Mouse (Mus musculus) 3134 (cell line): Measurements from ENCODE around the gene Lpar1.

ENCODE experiments used
- DNase-seq: peaks from one replicate; pipeline ENCODE4 v3.0.0-alpha.2; 2011; ENCODE audit warnings: low spot score; ENCODE audit not compliant: insufficient read length; ENCODE audit errors: extremely low read depth

Lpar1 gene

DNA sequence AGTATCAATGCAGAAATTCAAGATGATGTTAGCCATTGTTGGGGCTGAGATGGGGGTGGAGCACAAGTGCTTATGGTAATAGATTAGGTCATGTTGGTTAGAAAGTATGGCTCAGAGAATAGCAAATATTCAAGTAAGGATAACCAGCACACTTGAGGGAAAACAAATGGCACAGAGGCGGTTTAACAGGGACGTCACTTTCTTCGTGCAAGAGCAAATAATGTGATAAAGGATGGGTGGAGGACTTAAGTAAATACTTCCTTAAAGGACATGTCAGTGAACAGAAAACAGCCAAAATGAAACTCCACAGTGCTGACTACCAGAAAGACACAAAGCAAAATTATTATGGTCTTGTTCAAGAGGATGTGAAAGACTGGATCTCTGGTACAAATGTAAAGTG, 42.1 kb downstream of the Lpar1 start:
- no peak for DNase-seq

DNA sequence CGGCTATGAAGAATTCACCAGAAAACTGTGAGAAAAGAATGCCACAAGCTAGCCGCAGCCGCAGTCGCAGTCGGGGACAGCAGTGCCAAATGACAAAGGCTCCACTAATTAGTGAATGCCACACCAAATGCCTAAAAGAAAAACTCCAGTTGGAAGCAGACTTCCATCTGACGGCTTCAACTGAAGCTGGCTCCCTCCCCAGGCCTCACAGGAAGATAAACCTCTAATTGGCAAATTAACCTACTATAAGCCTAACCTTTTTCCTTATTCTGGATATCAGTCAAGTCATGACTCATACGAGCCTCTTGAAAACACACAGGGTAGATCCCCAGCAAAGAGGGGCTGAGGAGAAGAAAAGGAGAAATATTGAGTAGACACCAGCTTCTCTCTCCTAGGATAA, 44.9 kb downstream of the Lpar1 start:
- DNase-seq = no peak

DNA sequence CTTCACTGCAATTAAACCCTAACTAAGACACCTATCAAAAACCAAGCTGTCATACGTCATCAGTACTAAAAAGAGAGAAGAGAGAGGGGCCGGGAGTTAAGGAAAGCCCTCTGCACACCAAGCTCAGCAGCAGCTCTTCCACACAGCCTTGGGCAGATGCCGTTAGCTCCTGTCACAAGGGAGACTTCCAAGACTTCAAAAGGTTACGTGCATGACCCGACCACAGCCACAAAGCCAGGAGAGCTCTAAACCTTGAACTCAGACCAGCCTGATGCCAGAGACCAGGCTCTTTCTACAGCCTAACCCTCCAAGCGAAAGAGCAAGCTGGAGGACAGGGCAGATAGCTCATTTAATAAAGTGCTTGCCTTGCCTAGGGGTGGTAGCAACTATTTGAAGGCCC, 46.2 kb downstream of the Lpar1 start:
- DNase-seq = no peak

DNA sequence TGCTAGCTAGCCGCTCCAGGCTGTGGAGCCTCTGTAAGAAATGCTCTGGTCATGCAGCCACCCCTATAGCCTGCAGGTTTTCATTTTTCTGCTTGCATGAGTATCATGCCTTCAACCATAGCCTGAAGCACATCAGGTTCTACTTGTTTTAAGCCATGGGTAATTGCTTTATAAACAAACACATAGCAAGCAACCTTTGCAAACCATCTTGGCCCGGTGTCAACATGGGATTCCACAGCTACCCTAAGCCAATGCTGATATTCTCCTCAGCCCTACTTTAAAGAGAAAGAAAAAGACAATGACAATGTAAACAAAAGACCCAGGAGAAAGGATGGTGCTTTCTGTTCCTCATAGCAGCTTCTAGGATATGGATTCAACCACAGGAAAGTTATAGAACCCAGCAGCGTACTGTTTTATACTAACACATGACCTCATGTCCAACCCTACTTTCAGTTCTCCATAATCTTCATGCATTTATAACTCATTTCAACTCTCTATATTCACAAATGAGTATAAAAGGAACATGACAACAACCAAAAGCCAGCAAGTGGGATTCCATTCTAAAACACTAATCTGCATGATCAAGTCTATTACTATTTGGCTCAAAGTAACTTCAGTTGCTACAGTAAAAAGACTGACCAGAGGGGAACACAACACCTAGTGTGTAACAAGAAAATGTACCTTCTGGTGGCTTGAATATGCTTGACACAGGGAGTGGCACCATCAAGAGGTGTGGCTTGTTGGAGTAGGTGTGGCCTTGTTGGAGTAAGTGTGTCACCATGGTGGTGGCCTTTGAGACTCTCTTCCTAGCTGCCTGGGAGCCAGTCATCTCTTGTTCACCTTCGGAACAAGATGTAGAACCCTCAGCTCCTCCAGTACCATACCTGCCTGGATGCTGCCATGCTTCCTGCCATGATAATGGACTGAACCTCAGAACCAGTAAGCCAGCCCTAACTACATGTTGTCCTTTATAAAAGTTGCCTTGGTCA, 46.9 kb downstream of the Lpar1 start:
- DNase-seq = no peak

DNA sequence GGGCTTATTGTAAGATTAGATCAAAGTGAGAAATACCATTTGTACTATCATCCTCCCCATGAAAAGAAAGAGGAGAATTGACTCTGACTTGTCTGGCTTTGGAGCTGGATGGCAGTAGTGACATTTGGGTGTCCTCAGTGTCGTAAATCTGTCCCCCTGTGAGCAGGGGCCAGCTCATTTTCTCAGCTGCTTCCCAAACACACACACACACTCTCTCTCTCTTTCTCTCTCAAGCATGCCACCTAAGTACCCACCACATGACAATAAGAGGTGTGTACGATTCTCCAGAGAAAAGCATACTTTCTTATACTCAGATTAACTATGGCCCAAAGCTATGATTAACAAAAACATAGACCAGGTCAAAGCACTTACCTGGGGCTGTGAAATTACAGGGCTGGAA, 49.4 kb downstream of the Lpar1 start:
- no peak for DNase-seq

DNA sequence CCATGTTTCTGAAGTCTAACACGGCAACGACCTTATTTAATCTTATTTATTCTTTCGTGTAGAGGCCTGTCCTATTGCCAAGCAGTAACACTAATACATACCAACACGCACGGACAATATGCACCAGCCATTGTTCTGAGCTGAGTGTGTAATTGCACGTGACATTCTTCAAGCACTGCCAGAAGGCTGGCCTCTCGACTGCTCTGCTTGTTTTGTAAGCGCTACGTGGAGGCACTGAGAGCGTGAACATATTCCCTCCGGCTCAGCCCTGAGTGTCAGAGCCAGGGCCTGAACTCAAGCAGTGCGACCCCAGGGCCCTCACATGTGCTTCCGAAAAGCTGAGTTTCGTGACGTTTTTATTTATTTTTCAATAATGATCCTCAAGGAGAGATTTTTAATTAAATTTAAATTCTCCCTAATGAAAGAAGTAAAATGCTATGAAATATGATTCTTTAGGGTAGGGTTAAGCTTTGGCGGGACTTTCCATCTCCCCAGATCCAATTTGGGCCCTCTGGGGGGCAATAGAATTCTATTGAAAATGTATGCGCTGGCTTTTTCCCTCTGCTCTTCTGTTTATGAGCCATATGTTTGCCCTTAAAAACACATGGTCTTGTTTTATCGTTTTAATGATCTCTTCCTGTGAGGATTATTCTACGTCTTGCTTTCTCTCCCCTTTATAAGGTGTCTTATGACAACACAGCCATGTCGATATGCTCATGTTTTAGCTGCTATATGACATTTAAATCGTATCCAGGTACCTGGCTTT, 52.5 kb downstream of the Lpar1 start:
- no peak for DNase-seq

DNA sequence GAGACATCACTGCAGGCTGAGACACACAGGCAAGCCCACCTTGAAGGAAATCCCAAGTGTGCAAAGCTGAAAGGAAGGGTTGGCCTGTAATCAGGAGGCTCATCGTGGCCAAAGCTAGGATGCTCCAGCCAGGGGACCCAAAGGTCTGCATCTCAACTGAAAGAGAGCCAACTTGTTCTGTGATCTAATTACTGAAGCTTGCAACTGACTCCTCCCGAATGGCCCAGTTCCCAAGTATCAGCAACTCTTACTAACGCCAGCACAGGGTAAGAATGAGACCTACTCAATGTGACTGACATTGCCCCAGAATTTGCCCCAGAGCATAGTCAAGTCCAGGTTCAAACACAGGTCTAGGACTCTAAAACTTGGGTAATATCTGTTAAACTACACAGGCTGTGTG, 53.9 kb downstream of the Lpar1 start:
- DNase-seq = peak; percentile 30

DNA sequence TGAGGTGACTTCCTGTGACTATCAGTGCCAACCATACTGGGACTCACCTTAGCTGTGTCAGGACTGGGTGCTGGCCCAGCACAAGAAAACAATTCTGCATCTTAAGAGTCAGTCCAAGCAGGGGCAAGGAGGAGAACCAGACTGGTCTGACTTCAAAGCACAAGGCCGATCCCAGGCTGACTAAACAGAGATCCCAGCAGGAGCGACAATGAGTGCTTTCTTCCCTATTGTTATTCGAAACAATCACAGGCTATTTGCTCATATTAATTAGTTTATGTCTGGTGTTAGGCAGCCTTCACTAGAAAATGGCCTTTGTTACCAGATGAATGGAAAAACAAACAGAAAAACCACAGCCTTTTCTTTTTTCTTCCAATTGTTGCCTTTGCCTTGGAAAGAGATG, 54.5 kb downstream of the Lpar1 start:
- DNase-seq = no peak

DNA sequence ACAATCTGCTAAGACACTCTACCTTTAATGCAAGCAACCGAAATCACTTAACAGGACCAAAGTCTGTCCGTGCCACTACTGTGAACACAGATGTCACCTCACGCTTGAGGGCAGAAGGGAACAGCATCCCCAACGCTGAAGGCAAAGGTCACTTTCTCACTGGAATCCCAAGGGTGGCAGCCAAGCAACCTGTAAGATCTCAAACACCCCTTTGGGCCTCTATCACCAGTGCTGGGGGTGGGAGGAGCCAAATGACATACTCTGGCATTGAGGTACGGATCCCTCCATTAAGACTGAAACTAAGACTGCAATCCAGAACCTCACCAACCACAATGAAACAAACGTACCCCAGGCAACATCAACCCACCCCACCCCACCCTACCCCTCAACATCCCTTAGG, 55.0 kb downstream of the Lpar1 start:
- no peak for DNase-seq

DNA sequence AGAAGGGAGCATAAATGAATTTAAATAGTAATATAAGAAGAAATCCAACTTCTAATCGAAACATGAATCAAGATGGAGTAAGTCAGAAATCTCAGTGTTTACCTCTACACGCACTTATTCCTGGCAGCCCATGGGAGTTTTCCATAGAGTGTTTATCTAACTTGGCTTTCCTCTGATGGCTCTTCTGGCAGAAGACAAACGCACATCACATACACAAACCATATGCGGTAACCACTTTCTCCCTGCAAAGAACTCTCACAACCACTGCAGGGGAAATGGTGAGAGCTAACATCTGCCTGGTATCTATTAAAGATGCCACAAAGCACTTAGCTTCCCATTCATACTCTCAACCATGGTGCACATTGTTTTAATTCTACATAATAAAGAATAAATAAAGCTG, 56.4 kb downstream of the Lpar1 start:
- no peak for DNase-seq

DNA sequence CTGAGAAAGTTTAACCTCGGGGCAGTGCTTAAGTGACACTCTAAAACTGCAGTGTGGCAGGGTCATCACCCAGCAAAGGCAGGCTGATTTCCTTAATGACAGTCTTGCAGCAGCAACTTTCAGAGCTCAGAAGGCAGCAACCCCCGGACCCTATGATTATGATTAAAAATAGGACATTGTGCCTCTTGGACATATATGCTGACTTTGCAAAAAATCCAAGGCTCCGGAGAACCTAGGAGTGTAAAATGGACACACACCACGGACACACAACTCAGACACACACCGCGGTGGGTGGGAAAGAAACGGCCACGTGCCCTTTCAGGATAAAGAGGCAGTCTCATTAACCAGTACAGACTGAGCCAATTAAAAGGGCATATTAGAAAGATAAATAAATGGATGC, 57.0 kb downstream of the Lpar1 start:
- DNase-seq = no peak

DNA sequence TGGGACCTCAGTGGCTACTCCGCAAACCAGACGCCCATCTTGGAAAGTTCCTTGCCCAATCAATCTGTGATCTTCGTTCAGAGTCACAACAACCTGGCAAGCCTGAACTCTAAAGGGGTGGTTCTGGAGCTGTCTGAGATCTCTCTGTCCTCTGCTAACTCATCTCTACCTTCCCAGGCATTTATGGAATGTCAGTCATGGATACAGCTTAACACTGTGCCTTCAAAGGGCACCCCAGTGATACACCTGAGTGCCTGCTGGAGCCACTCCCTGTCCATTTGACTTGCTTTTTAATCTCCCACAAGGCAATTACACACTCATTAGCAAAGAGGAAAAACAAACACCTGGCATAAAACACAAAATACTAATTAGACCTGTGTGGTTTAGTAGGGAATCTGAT, 62.0 kb downstream of the Lpar1 start:
- no peak for DNase-seq

DNA sequence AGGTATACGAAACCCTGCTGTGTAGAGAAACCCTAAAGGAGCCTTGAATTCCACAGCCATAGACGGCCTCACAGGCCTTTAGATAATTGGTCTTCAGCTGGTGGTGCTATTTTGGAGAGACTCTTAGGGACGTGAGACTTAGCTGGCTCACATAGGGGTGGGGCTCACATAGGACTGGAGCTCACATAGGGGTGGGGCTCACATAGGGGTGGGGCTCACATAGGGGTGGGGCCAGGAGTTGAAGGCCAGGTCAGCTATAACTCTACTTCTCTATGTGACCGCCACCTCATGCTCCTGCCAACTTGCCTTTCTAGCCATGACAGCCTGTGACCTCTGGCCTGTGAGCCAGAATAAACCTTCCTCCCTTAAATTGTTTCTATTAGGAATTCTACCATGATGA, 63.3 kb downstream of the Lpar1 start:
- DNase-seq = no peak

DNA sequence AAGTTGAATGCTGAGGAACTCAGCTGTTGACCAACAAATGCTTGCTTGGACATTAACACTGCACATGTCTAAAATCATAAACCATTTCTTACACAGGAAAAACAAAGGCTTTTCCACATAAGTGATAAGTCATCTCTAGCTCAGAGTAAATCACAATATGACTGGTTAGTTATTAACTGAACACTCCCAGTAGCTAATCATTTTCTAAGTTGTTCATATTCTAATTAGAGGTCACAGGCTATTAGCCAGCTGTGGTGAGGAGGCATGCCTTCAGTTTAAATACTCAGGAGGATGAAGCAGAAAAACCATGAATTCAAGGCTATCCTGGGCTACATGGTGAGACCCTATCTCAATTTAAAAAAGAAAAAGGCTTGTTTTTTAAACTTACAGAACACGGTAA, 75.1 kb downstream of the Lpar1 start:
- DNase-seq = no peak

DNA sequence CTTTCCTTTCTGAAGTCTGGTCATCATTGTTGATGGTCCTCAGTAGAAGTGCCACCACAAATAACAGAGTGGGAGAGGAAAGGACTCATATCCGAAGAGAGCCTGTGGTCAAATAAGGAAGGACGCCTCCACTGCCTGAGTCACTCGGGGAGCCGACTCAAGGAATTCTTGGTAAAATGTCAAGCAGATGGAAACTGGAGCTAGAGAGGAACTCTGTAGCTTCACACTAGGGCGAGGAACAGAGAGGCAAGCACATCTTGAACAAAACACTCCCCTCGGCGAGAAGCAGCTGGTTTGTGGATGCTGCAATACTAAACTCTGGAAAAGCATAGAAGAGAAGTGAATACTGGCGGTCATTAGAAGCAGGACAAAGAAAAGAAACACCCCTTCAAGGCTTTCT, 76.0 kb downstream of the Lpar1 start:
- DNase-seq = peak; percentile 36

DNA sequence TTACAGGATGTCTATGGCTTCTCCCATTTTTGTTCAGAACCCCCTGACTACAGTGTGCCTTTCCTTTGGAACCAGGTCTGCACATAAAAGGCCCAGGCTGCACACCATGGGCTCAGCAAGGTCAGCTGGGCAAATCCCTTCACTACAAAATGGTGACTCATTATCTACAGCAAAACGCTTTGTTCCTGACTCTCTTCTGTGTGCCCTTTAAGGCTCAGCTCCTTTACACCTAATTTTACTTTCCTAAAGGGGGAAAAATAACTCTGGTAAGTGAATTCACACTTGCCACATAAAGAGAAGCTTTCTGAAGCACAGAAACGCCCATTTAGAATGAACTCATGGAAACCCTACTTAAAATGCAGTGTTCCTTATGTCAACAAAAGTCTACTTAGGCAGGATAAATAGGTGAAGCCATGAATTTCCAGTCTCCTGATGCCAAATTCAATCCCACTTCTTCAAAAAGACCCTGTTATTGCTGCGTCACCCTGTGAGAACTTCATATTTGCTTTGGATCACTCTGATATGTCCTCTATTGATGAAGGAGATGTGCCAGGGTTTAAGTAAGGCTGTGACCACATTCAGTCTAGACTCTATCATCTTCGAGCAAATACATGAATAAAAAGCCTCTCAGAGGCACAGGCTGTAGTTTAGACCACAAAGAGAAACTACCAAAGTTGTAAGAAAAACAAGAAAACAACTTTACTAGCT, 82.3 kb downstream of the Lpar1 start:
- peak; percentile 25 for DNase-seq

DNA sequence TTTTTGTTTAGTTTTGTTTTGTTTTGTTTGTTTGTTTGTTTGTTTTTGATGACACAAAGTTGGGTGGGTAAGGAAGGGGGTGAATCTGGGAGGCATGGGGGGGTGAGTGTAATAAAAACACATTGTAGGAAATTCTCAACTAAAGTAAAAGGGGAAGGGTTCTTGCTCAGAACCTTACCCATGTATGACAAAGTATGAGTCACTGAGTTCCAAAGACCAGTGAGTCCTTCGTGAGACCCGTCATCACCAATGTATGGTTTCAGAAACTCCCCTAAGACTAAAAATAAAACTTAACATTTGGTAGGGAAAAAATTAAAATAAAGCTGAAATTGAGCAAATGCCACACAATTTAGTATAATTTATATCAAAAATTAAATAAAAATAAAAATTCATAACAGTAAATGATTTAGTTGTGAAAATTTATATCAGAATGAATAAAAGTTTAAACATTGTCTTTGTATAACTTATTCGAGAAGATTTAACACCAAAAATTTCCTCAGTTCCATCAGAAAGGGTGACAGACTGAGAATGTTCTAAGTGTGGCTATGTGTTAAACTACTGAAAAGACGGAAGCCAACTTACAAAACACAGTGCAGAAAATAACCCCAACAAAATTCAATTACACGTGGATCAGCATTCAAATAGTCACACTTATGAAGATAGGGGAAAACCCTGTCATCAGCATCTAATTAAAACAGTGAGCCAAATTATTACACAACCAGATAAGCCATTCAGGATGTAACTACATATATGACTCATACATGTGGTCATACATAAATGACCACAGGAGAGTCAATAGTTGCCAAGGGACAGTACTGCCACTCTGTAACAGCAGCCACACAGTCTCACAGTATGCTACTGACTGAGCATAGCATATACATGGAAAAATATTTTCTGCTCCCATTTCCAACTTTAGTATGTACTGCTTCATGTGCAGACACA, 83.8 kb downstream of the Lpar1 start:
- DNase-seq = peak; percentile 53

DNA sequence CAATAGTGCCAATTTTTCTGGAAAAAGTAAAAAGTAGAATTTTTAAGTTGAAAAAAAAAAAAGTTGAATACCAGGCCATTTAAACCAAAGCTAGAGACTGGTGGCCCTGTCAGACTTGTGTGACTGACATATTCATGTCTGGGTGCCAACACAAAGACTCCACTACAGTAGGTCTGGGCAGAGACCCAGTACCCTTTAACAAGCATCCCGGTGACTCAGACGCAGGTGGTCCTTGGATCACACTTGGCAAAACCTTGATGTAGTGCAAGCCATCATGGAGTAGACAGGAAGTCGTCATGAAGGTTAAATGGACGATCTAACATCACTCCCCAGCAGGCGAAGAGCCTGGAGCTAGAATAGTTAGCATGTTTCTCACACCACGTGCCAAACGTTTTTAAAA, 84.7 kb downstream of the Lpar1 start:
- DNase-seq = peak; percentile 72

DNA sequence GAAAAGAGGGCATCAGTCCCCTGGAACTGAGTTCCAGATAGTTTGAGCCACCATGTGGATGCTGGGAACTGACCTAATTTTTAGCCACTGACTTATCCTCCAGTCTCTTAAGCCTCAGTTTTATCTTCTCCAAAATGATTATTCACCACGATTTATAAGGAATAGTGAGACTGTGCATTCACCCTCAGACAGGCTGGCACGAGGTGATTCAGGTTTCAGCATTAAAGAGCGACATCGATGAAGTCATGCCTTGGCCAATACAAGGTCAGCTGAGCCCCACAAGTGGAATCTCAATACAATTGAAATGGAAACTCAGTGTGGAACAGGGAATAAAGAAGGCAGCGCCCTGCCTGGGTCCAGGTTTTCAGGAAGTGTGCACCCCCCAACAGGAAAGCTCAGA, 88.1 kb downstream of the Lpar1 start:
- DNase-seq = no peak
